Mouse (Mus musculus): ENCODE measurements at regions not wholly inside any gene's neighbourhood (a gene's known extent, or its start where the extent isn't known, plus 50 kb on each side); places are given as distances from the start of the nearest gene placed in this dataset.
A peak's percentile ranks its signal among the peaks of the same experiment; 100 is the strongest.

DNA sequence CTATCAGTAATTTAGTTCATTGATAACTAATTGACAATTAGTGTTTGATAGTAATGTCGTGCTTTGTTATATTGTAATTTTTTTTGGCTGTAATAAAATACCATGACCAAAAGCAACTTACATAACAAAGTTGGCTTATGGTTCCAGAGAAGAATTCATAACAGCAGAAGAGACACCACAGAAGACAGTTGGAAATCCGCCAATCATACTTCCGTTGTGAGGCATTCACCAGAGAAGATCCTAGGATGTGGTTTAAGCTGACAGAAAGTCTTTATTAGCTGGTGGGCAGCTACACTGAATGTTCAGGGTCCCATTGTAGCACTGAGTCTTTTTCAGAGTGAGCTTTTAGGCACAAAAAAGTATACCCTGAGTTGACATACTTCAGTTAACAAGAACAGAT is 109.9 kb downstream of the Sec23a start:
- no peak for DNase-seq

DNA sequence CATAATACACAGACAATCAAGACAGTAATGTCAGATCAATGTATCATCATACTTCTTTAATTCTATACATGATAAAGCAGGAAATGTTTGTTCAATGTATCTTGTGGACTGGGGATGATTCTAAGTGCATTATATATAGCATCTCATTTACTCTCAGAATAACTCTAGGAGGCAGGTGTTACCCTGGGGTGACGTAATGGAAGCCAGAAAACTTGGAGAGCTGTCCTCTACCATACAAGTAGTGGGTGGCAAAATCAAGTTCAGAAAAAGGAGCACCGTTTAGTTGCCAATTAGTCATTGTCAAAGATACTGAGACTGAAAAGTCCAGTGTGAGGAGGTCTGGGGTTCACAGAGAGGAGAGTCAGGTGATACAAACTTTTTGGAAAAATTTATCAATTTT is 136.0 kb downstream of the Sec23a start:
- DNase-seq, result no peak

DNA sequence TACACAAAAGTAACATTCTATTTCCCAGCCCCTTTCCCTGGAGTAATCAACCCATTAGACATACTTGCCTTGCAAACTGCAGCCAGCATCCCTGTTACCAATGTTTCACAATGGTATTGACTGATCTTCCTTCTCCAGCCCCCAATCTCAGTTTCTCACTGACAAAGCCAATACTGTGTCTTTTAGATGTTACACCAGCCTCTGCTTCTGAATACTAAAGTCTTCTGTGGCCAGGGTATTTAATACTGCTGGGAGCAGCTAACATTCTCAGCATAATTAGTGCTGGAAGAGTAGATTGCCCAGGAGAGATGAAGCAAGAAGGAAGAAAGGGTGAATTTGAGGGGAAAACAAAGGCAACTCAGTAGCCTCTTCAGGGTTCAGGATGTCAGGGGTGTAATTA is 139.4 kb downstream of the Sec23a start:
- no peak for DNase-seq

DNA sequence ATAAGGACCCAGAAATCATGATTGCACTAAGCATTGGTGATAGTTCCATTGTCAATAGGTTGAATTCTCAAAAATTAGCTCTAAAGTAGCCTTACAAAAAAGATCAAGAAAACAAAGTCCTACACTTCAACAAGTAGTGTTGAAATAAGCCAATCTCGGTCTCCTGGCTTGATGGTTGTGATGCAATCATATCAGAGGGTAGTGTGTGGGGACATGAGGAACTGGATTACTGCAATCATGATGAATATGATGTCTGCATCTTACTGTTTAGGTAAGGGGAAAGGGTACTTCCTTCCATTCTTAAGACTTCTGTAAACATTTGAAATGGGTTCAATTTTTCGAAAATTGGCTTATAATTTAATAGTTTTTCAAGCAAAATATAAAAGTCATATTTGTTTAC is 155.3 kb downstream of the Sec23a start:
- no peak for DNase-seq

DNA sequence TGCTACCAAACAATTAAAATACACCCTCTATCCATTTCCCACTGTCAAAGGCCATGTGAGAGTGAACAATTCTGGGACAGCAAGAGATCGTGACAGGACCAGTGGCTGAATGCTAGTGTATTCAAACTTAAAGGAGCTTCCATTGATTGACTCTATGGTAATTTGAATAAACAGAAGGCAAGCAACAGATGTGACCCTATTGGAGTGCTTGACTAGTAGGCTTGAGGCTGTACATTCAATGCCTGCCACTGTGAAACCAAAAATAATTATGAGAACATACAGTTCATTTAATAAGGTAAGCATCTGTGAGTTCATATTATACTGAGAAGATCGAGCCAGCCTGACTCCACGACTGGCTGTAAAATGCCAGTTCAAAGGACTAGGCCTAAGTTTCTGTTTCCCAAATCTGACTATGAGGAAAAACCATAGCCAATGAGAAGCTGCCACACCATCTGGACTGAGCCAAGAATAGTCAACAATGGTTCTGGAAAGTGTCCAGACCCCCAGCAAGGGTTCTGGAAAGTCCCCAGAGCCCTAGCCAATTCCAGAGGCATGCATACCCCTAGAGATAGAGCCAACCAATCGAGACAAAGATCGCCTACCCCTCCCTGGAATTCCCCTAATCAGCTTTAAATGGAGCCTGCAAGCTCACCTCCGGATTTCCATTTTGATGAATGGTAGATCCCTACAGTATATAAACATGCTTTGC is 160.0 kb downstream of the Sec23a start:
- no peak for DNase-seq

DNA sequence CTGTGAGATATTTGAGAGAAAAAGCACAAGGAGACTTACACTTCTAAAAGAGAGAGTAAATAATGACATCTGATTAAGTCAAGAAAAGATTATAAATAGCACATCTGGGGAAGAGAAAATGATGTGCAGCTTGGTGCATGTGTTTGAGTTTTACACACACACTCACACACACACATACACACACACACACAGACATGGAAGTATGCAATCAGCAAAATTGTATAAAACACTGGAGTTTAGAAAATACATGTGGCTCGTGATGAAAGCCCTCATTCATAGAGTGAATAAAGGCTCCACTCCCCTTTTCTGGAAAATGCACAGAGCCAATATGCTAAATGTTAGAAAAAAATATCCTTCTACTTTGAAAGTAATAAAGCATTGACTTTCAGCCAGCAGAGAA is 182.2 kb downstream of the Sec23a start:
- DNase-seq, result no peak

DNA sequence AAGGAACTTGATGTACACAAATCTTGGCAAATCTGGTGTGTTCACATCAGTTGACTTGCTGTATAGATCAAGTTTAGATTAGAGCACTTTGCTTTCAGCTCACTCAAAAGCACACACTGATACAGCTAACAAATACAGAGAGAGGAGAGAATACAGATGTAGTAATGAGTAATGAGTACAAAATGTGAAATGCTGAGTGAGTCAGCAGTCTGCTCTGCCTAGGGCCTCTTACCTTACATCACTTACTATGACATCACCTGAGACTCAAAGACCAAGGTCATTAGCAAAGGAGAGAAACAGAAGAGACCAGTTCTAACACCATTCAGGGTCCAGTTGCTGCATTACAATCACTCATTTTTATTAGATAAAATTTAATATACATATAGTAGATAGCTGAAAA is 184.0 kb downstream of the Sec23a start:
- DNase-seq, result no peak

DNA sequence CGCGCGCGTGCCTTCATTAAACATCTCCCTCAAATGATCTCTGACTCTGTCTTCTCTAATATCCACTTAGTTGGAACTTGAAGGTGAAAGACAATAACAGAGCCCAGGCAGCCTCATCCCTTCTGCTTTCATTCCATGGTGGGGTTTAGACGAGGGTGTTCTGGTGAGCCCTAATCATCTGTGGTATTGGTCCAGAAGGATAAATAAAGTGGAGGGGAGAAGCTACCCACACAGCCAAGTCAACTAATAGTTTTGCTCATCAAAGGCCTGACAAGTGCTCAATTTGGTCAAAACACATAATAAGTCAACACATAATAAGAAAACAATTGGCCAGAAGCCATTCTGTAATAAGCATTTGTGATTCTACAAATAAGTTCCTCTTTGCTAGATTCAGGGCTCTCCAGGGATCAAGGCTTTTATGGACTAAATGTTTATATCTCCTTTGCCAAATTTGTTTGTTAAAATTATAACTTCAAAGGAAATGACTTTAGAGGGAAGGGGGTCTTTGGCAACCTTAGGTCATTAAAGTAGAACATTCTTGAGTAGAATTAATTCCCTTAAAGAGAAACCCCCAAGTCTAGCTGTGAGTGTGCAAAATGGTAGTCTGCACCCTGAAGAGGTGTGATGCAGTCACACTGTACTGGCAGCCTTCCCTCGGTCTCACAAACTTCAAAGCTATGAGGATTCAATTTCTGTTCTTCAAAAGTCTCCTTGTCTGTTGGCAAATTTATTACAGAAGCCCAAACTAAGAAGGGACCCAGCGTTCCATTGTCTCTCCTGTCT is 186.5 kb downstream of the Sec23a start:
- DNase-seq, result no peak

DNA sequence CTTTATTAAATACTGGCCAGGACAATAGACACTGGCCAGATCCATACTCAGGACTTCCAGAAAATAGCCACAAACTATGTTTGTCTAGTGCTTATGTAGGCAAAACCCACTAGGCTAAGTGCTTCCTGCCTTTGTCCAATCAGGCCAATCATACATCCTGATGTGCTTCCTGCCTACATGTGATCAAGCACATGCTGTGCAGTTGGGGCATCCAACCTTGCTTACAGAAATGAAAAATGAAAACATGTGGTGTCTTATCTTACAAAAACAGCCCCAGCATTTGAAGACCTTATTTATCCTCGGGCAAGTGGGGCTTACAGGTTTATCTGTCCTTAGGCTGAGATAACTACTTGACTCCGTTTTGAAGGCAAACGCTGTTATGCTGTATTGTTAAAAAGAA is 188.8 kb downstream of the Sec23a start:
- DNase-seq, result no peak

DNA sequence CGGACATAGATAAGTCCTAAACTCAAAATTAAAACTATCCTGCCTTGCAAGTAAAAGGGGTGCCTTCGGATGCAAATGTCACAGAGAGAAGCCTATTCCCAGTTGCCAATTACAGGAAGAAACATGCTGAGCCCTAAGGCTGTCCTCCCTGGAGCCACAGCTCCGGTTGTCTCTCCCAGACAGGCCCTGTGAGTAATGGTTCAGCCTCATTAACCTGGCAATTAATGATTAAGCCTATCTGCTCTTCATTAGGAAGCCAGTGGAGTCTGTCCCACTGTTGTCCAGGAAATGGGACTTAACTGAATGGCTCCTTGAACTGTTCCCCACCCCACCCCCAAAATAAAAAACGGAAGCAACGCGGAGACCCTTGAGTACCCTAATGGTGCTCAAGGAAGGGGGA is 207.7 kb downstream of the Sec23a start:
- no peak for DNase-seq

DNA sequence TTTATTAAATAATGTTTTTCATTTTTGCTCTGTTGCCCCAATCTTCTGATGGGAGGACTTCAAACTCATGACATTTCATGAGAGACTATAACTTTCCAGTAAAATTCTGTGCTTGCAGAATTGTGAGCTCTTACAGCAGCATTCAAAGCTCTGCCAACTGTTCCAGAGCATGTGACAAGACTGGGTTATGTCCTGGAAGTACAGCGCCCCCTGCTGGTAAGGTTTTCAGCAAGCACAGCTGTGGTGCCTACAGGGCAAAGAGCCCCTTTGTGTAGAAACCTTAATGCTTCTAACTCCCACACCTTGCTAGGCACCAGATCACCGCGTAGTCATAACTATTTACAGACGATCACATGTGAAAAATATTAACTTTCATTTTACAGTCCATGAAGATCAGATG is 209.4 kb downstream of the Sec23a start:
- peak; percentile 84 for DNase-seq

All from gastrocnemius, postnatal 10 days (tissue).